Mouse (Mus musculus) lung, embryonic 16.5 days (tissue): ENCODE results near the gene Tmem138. TPM values are rescaled to one million over a fixed set of nuclear protein-coding genes. Genes with fewer than 3 reads are reported as not detected.

Experiments
- ATAC-seq: fragments of 200-750 bp; cut with Nextera tagmentation; 2 replicates; pipeline ENCODE4 v1.8.0; 2017; ENCODE audit warnings: low read depth, mild to moderate bottlenecking, moderate library complexity
- H3K27ac ChIP-seq: fragments of 300-500 bp; sonication (generic); 2 replicates; pipeline ENCODE4 v1.5.1; 2014; ENCODE audit warnings: mild to moderate bottlenecking, control low read depth, low read length
- H3K27me3 ChIP-seq: fragments of 300-500 bp; sonication (generic); 2 replicates; pipeline ENCODE4 v1.6.1; 2014; ENCODE audit warnings: low read depth, low read length, mixed read lengths; ENCODE audit not compliant: control insufficient read depth, insufficient read depth
- H3K36me3 ChIP-seq: fragments of 300-500 bp; sonication (generic); 2 replicates; pipeline ENCODE4 v1.6.1; 2014; ENCODE audit warnings: low read length; ENCODE audit not compliant: control insufficient read depth, insufficient read depth
- H3K4me1 ChIP-seq: fragments of 300-500 bp; sonication (generic); replicated peaks from 2 replicates; pipeline ENCODE4 v1.6.1; 2014; ENCODE audit warnings: low read length, mixed read lengths; ENCODE audit not compliant: control insufficient read depth, insufficient read depth
- H3K4me2 ChIP-seq: fragments of 300-500 bp; sonication (generic); 2 replicates; pipeline ENCODE4 v1.6.1; 2014; ENCODE audit warnings: low read depth, low read length, control low read depth
- H3K4me3 ChIP-seq: fragments of 300-500 bp; sonication (generic); 2 replicates; pipeline ENCODE4 v1.5.1; 2014; ENCODE audit warnings: mild to moderate bottlenecking, low read length, control low read depth
- H3K9ac ChIP-seq: fragments of 300-500 bp; sonication (generic); 2 replicates; pipeline ENCODE4 v1.6.1; 2014; ENCODE audit warnings: low read length, control low read depth
- H3K9me3 ChIP-seq: fragments of 300-500 bp; sonication (generic); 2 replicates; pipeline ENCODE4 v1.6.1; 2016; ENCODE audit warnings: low read length; ENCODE audit not compliant: control insufficient read depth
- whole genome bisulfite sequencing: fragments of 180-500 bp; shearing (Covaris S2); extraction: QIAGEN DNeasy Blood & Tissue Kit; methylation state at CpG from one replicate; pipeline ENCODE4 v1.1.7; 2014; 5-methylcytosine and 5-hydroxymethylcytosine counted together
- polyA plus RNA-seq: library from polyadenylated mRNA; unstranded; fragments of >200 nt; fragmentation: Nextera tagmentation; extraction: Ambion mirVana; gene quantifications from 2 replicates; pipeline ENCODE4 v1.2.1, GENCODE M21; 2015

Gene Tmem138
- polyA plus RNA-seq, 1 experiment from 2014 or later = 47.1 TPM

GRCm38 (mm10) chr19:10523483-10524080 is 53.6 kb downstream of the Tmem138 start:
- WGBS = 65% methylated on average over 5 of the region's 5 CpGs
- Histone ChIP-seq H3K27me3 (no peaks in the 10 kb centered on the region), H3K4me3 (no peak overlapping the region), H3K4me1 (peaks cover 15% of the 10 kb centered on the region), H3K36me3 (peaks cover 3% of the 10 kb centered on the region; the same call in 1 of the 2 replicates), H3K9me3 (no peaks in the 10 kb centered on the region), H3K4me2 (no peak overlapping the region), H3K9ac (no peak overlapping the region), H3K27ac (no peak overlapping the region)
- no peak for ATAC-seq

- 75% methylated on average over 1 of the region's 1 CpGs for WGBS
- Histone ChIP-seq H3K36me3 (peaks cover 1% of the 10 kb centered on the region; the same call in 1 of the 2 replicates), H3K9ac (no peak overlapping the region), H3K27me3 (no peaks in the 10 kb centered on the region), H3K27ac (no peak overlapping the region), H3K4me1 (peaks cover 14% of the 10 kb centered on the region), H3K9me3 (no peaks in the 10 kb centered on the region), H3K4me3 (no peak overlapping the region), H3K4me2 (no peak overlapping the region)
- no peak for ATAC-seq
Measured at GRCm38 (mm10) chr19:10521926-10522325, 55.2 kb downstream of the Tmem138 start.

Other genes with a start within 250 kb of the Tmem138 start
- gene Syt7, start 188.3 kb downstream of the Tmem138 start, polyA plus RNA-seq = 0.75 and 0.82 TPM in 2 replicates
- 0.52 and 0.73 TPM in 2 replicates for gene Lrrc10b, start 119.9 kb downstream of the Tmem138 start, polyA plus RNA-seq
- gene Ppp1r32, start 94.4 kb downstream of the Tmem138 start, polyA plus RNA-seq = 2.1 and 3.7 TPM in 2 replicates
- gene Cpsf7, start 52.1 kb downstream of the Tmem138 start, polyA plus RNA-seq = 41.7 and 47.6 TPM in 2 replicates
- gene Sdhaf2, start 51.2 kb downstream of the Tmem138 start, polyA plus RNA-seq = 53.4 and 55.3 TPM in 2 replicates
- 39.8 and 41.6 TPM in 2 replicates for gene Tmem216, start 21.1 kb downstream of the Tmem138 start, polyA plus RNA-seq
- 23.6 and 25.2 TPM in 2 replicates for gene Cyb561a3, start 190 bp downstream of the Tmem138 start, polyA plus RNA-seq
- 348 and 364 TPM in 2 replicates for gene Ddb1, start 28.0 kb upstream of the Tmem138 start, polyA plus RNA-seq
- gene Tkfc, start 28.3 kb upstream of the Tmem138 start, polyA plus RNA-seq = 16.7 and 16.9 TPM in 2 replicates
- 0.82 and 0.88 TPM in 2 replicates for gene Vwce, start 56.9 kb upstream of the Tmem138 start, polyA plus RNA-seq
- gene Pga5, start 100.7 kb upstream of the Tmem138 start, polyA plus RNA-seq = not detected in 2 replicates
- gene Vps37c, start 111.4 kb upstream of the Tmem138 start, polyA plus RNA-seq = 29.9 and 36.2 TPM in 2 replicates
- gene Cd5, start 161.6 kb upstream of the Tmem138 start, polyA plus RNA-seq = 0.87 and 1.1 TPM in 2 replicates